7 mouse cellular contexts compared by ENCODE assay signal in genomic region chr15:102257202-102258075, GRCm38 (mm10). TPM values are rescaled to one million over a fixed set of nuclear protein-coding genes. Genes with fewer than 3 reads are reported as not detected.
DNase-seq lines count a peak whose midpoint lies in the region; ATAC-seq and TF ChIP-seq lines count a peak whose summit lies in the region.

TSS of gene Rarg (minus strand) at chr15:102257517.

- peaks cover 39% of the 10 kb centered on the region for H3K79me2 ChIP-seq in C2C12 (ENCODE audit: control insufficient read depth, insufficient read depth)

- H3K4me1 ChIP-seq in G1E (ENCODE audit: insufficient read depth, low read depth, low read length) = peaks cover 53% of the 10 kb centered on the region
- peaks cover 12% of the 10 kb centered on the region for H3K4me1 ChIP-seq in lung, adult 2 months (ENCODE audit: control insufficient read depth, insufficient read depth, low read length)
- peaks cover 26% of the 10 kb centered on the region for H3K4me1 ChIP-seq in neural tube, embryonic 15.5 days

- DNase-seq in G1E (ENCODE audit: low spot score) = no peak
- peak; percentile 84 for DNase-seq in cerebellum, adult 9-11 months
- DNase-seq in heart, adult 8-10 months (ENCODE audit: low spot score) = no peak
- peak; percentile 52 for DNase-seq in kidney, adult 9 months
- DNase-seq in lung, adult 2 months = peak; percentile 76

- peak within 1 kb of the TSS; percentile 60 for H3K9ac ChIP-seq in neural tube, embryonic 15.5 days (replicated peaks)

- no peaks in the 10 kb centered on the region for H3K27me3 ChIP-seq in C2C12 (ENCODE audit: control insufficient read depth, insufficient read depth, insufficient read length)
- peaks cover 86% of the 10 kb centered on the region for H3K27me3 ChIP-seq in G1E (ENCODE audit: insufficient read depth, low read length)
- H3K27me3 ChIP-seq in neural tube, embryonic 15.5 days (replicated peaks) = peaks cover 25% of the 10 kb centered on the region

- peak; percentile 60; the same call in 1 of the 2 replicates for TF ChIP-seq POLR2A in lung, adult 2 months (IDR thresholded peaks at IDR 0.05; ENCODE audit: borderline replicate concordance, extremely low read depth, low read depth, low read length)

- no peaks in the 10 kb centered on the region for H3K9me3 ChIP-seq in G1E (replicated peaks)
- no peaks in the 10 kb centered on the region for H3K9me3 ChIP-seq in neural tube, embryonic 15.5 days (replicated peaks)

- peaks cover 9% of the 10 kb centered on the region for H3K36me3 ChIP-seq in C2C12 (ENCODE audit: control insufficient read depth, insufficient read depth)
- H3K36me3 ChIP-seq in G1E (replicated peaks) = no peaks in the 10 kb centered on the region
- H3K36me3 ChIP-seq in neural tube, embryonic 15.5 days = no peaks in the 10 kb centered on the region

- H3K4me2 ChIP-seq in neural tube, embryonic 15.5 days = peak within 1 kb of the TSS; percentile 97

- no peak for ATAC-seq in G1E (ENCODE audit: extremely low read depth, insufficient number of reproducible peaks, low FRiP score, poor library complexity, severe bottlenecking)
- ATAC-seq in neural tube, embryonic 15.5 days (ENCODE audit: low FRiP score) = peak; percentile 39

- H3K79me3 ChIP-seq in C2C12 (ENCODE audit: low read depth) = peaks cover 17% of the 10 kb centered on the region

- peak within 1 kb of the TSS; percentile 37; the same call in 1 of the 2 replicates for H3K27ac ChIP-seq in neural tube, embryonic 15.5 days (replicated peaks)

- peak within 1 kb of the TSS; percentile 85 for H3ac ChIP-seq in C2C12 (ENCODE audit: control insufficient read depth, insufficient read length, low read depth)

- TF ChIP-seq CTCF in C2C12 (IDR thresholded peaks at IDR 0.05; ENCODE audit: control insufficient read depth, insufficient read depth, insufficient read length) (no peak), G1E (IDR thresholded peaks at IDR 0.05; ENCODE audit: low read depth, low read length) (no peak)
- no peak for TF ChIP-seq CTCF in lung, adult 2 months (IDR thresholded peaks at IDR 0.05; ENCODE audit: insufficient read depth, low read length)

- WGBS in lung, adult 2 months = 2% methylated on average over 41 of the region's 46 CpGs
- 1% methylated on average over 40 of the region's 46 CpGs for WGBS in neural tube, embryonic 15.5 days

- H3K4me3 ChIP-seq in C2C12 (ENCODE audit: insufficient read depth, poor library complexity, severe bottlenecking) (peak within 1 kb of the TSS; percentile 89), G1E (ENCODE audit: low read depth, low read length) (peak within 1 kb of the TSS; percentile 68)
- peak within 1 kb of the TSS; percentile 75 for H3K4me3 ChIP-seq in lung, adult 2 months (replicated peaks; ENCODE audit: extremely low read depth, low read depth, low read length)
- H3K4me3 ChIP-seq in neural tube, embryonic 15.5 days (replicated peaks) = peak within 1 kb of the TSS; percentile 55

TF ChIP-seq in C2C12, 6 proteins besides CTCF, POLR2A, EP300 and RAD21:
- TF ChIP-seq MYOG (IDR thresholded peaks at IDR 0.05; ENCODE audit: control insufficient read depth, extremely low read depth, insufficient read length) = no peak
- TF ChIP-seq USF1 (IDR thresholded peaks at IDR 0.05; ENCODE audit: low read depth) = peak; percentile 86
- TF ChIP-seq CEBPB (IDR thresholded peaks at IDR 0.05; ENCODE audit: low read depth) = no peak
TF ChIP-seq in C2C12: peak in this region for 1.

RNA-seq across cellular contexts. Expression of gene Rarg, which starts in this region (rescaled TPM):
- polyA plus RNA-seq in C2C12 (2012; fragmentation: generic; extraction: Trizol) (92.5 TPM), G1E (2012) (1.8 and 2.2 TPM in 2 replicates)
- total RNA-seq in G1E (2014; fragmentation: Nextera tagmentation) (2.6 and 3.4 TPM in 2 replicates), G1E (2017) (1.0 and 1.9 TPM in 2 replicates)
- 10 to 100 TPM; 15.3 to 20.6 (median 17.3) TPM for total RNA-seq in heart, adult 8-10 months (2022)
- polyA plus RNA-seq in lung, adult 2 months (2012; rRNA removed) = 75.1 and 93.9 TPM in 2 replicates
- polyA plus RNA-seq in neural tube, embryonic 15.5 days (2015; fragmentation: Nextera tagmentation; extraction: Ambion mirVana) = 7.8 and 11.9 TPM in 2 replicates

Comparison
In these comparisons a context has a peak if more than half of its experiments do, and no peak if none do; other contexts are left out.
1. DNase-seq: peak in cerebellum, adult 9-11 months (single experiment), kidney, adult 9 months (single experiment) and lung, adult 2 months (single experiment); none in G1E (single experiment) and heart, adult 8-10 months (single experiment).
2. Peak in every context shown above with its lines, with median percentiles within 50 percentile points of each other: H3K4me3 ChIP-seq.